Mouse (Mus musculus) cerebellum, postnatal 25 days (tissue): Measurements from ENCODE around the gene Mrps14.

Experiments
- DNase-seq, 2 experiments: peaks; one replicate each; pipeline ENCODE4 v3.0.0; 2021; ENCODE audit warnings: mixed read lengths in 2 of 2

Mrps14 gene

DNA sequence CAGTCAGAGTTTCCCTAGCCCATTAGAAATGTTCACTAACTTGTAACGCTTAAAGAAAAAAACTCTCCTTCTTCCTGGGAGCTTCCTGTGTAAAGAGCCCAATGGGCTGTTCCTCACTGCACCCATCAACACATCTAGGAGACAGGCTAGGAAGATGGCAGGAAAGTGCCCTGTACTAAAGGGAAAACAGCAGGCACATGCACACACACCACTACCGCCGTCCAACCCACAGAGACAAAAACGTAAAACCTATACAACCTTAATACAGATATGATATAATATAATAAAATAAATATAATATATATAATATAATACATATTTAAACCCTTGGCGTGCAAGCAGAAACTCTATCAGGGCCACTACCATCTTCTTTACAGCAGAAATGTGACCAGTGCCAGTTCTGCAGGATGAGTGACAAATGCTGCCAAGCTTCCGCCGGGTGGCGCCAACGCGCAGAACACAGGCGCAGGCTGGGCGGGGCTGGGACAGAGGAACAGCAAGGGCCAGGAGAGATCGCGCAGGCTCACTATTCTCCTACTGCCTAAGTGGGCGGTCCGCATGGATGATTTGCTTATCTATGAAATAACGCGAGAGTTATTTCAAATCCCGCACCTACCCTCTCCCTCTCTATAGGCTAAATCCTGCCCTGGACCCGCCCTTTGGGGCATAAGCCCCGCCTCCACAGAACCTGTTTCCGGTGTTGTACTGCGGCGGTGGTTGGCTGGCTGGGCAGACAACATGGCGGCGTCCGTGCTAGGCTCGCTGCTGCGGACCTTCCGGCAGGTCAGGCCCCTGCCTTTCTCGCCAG lies at the start of gene Mrps14:
Gene Mrps14 (plus strand): TSS at position 687 of the 808 bp plus-strand sequence.
- peak; percentile 97 to 99 for DNase-seq

DNA sequence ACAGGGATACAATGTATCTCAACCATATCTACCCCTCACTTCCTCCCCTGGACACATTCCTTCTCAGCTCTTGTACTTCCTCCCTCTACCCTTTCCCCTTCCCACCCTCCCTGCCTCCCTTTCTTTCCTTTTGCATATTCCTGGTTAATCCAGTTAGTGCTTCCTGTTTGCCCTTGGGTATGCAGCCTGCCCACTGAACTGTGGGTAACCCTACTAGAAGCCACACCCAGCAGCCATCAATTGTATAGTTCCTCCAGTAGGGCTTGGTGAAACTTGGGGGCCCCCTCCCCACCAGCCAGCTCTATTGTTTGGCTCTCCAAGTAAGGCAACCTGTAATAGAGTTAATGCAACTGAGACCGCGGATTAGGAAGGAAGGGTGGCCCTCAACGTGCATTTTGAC lies 49.4 kb upstream of the Mrps14 start:
- DNase-seq = no peak

- no peak for DNase-seq
Measured at GRCm38 (mm10) chr1:160147274-160147673, 47.7 kb upstream of the Mrps14 start.

DNA sequence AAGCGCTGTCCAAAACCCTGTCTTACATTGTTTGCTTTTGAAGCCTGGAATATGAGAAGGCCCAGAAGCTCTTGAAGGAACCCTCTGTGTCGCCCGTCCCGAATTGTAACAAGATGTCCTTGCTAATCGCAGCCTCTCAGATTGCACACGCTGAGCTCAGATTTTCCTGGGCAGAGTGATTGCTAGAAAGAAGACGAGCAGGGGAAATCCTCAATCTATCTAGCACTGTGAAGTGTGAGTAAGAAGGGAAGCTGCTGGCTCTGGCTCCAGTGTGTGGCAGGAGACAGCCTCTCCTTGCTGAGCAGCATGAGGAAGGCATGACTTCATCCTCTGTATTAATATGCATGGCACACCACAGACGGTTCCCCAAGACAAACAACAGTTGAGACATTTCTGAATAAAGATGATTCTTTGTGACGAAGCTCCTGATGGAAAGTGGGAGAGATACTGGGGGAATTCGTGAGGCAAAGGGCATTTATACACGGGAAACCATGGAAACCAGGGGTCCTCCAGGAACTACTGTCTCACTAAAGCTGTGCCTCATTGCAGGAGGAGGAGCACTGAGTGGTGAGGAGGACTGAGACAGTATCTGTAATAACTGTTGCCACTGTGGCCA lies 45.6 kb upstream of the Mrps14 start:
- no peak for DNase-seq

GRCm38 (mm10) chr1:160150726-160151125 lies 44.3 kb upstream of the Mrps14 start:
- no peak for DNase-seq

DNA sequence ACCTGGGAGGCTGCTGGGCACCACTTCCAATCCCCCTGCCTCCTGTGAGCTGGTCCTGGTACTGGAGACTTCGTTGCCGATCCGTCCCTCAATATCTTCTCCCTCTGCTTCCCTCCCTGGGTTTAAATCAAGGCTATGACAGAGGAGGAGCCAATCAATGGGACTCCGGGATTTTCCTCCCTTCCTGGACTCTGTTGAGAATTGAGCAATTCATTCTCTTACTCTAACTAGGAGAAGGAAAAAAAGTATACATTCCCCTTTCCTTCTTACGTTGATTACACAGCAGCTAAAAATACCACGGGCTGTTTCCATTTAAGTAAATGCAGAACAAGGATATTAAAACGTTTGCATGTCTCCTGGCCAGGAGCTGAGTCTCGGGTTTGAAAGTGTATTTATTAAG lies 41.5 kb upstream of the Mrps14 start, which contains the start of gene Tnn:
Gene Tnn (minus strand): TSS at position 101 of the 400 bp plus-strand sequence.
- DNase-seq = no peak

DNA sequence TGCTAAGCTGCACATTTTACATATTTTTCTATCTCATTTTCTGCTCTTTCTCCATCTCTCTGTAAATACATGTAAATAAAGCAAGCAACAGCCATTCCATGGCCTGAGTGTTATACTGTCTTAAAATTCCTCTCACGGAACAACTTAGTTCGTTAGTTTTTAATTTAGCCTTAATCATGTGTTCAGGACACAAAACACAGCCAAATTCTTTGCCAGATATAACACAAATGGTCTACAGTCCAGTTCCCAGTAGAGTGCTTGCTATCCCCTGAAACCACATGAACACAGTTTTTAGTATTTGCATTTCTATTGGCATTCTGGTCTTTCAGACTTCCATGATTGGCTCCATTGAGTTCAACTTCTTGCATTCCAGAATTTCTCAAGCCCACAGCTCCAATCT lies 36.8 kb upstream of the Mrps14 start:
- DNase-seq = no peak

GRCm38 (mm10) chr1:160166600-160166999 lies 28.4 kb upstream of the Mrps14 start:
- DNase-seq = no peak

DNA sequence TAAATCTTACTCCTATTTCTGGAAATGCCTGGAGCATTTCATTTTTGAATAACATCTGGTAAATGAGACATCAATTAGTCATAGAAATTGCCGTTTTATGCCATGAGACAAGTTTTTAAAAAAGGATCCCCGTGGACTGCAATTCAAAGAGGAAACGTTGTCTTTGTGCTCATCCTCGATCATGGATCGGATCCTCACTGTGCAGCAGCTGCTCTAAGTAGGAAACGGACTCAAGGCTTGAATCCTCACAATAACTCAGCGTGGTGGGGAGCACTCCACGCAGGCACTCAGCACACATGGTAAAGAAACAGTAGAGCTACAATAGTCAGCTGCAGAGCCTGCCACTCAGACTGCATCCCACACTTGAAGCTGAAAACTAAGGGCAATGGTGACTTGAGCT lies 18.1 kb upstream of the Mrps14 start:
- DNase-seq = no peak

DNA sequence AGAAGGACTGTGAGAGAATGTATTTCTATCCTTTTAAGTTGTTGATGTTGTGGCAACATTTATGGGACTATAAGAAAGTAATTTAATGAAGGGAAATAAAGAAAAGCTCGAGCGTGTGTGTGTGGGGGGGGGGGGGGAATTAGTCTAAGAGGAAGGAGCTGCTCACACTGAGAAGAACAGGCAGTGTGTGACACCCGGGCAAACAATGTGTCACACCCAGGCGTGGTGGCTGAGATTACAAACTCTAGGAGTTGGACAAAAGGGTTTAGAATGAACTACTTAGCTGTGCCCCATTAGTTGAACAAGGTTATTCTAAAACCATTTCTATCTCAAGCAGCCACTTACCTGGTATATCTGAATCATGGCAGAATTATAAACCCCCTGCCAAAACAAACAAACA lies 13.8 kb upstream of the Mrps14 start:
- no peak for DNase-seq

- DNase-seq = peak; percentile 48 to 63
Measured at GRCm38 (mm10) chr1:160184506-160184905, 10.5 kb upstream of the Mrps14 start.

DNA sequence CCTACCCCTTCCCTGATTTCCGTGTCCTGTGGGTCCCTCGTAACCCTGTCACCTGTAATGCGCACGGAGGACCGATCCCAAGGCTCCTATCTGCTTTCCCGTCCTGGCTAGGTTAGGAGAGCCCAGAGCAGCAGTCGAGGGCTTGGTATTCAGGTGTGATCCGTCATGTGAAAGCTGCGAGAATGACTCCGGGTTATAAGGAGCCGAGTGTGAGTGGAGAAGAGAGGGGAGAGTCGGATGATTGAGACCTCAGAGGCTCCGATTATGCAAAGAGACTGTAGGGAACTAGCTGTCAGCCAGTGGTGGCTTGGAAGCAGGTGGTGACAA lies 285 bp downstream of the Mrps14 start:
- DNase-seq = no peak

GRCm38 (mm10) chr1:160205486-160205885 lies 10.5 kb downstream of the Mrps14 start:
- DNase-seq = no peak

GRCm38 (mm10) chr1:160209844-160210243 lies 14.8 kb downstream of the Mrps14 start:
- no peak for DNase-seq

DNA sequence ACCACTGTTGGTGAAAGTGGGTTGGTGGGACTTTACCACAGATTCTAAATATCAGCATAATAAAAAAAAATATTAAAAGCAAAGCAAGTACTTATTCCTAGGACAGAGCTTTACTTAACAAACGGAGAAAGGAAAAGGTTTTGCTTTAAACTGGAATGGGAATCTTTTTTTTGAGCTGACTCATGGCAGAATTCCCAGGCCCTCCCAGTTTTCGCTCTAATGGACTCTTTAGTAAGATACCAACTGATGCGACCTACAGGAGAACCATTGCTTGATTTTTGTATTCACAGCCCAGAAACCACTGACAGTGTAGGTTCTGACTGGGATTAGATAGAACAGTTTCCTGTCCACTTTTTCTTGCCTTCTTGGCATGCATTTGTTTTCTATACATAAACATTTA lies 15.6 kb downstream of the Mrps14 start:
- DNase-seq = no peak

DNA sequence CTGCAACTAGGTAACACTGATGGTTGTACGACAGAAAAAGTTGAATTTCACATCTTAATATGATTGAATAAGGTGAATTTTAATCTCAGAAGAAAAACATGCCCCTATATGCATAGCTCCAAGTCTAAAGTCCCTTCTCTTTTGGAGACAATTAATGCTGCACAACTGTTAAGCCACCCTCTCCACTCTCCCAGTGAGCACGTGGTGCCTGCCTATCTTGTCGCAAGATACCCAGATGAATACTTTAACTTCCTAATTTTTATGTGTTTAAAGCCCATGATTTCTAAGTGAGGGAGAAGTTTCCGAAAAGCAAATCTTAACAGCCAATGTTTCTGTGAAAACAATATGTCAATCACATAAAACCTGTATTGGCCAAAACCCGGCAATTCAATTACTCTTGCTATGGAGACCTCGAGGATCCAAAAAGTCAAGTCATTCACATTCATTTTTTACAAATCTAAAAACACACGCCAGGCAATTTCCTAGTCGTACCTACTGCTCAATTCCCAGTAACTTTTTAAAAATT lies 16.6 kb downstream of the Mrps14 start:
- no peak for DNase-seq

DNA sequence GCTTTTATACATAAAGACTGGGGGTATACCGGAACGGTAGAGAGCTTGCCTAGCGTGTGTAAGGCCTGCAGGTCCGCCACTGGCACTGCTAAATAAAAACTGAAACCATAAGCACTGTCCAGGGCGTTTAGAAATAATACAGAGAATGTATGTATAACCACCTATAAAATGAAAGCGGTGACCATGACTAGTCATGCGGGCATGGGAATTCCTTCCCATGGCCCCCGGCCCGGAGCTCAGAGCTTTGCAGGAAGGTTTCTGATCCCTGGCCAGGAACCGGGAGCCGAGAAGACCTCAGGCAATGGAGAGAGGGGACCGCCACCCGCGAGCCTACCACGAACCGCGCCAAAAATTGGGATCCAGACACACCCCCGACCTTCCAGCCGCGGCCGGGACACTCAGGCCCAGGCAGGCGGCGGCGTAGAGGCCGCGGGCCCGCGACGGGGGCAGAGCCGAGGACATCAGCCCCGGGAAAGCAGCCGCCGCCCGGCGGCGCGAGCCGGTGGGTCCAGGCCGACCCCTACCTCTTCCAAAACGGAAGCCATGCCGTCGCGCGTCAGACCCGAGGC lies 17.2 kb downstream of the Mrps14 start:
- DNase-seq = no peak

- peak; percentile 100 for DNase-seq
Measured at GRCm38 (mm10) chr1:160212703-160213669, 18.0 kb downstream of the Mrps14 start, which contains the start of gene Cacybp. TSS of gene Cacybp (minus strand) at chr1:160212875.

GRCm38 (mm10) chr1:160214171-160214570 lies 19.2 kb downstream of the Mrps14 start:
- DNase-seq = no peak

DNA sequence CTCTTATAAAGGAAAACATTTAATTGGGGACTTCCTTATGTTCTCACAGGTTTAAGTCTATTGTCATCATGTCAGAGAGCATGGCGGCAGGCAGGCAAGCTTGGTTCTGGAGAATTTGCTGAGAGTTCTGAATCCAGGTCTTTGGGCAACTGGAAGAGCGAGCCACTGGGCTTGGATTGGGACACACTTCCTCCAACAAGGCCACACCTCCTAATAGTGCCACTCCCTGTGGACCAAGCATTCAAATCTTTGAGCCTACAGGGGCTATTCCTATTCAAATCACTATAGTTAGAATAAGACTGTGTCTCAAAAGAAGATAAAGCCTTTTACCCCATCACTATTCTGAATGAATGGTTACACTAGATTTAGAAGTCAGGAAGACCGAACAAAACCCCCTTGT lies 22.9 kb downstream of the Mrps14 start:
- no peak for DNase-seq

DNA sequence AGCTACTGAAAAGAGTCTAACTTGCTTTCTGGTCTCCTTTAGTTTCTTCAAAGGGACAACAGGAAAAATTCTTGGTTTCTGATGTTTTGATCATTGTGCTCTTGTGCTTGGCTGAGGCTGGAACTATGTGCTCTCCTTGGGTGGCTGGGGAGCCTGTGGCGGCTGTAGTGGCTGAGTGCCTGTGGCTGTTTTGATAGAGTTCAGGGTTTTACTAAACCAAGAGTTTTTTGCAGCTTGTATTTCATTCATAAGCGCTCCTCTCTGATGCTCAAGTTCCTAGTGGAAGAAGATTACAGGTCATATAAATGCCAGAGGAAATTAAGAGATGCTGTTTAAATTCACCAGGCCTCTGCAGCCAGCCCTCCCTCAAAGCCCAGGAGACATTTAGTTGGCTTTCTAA lies 29.1 kb downstream of the Mrps14 start:
- DNase-seq = no peak

GRCm38 (mm10) chr1:160227196-160227595 lies 32.2 kb downstream of the Mrps14 start:
- DNase-seq = no peak

DNA sequence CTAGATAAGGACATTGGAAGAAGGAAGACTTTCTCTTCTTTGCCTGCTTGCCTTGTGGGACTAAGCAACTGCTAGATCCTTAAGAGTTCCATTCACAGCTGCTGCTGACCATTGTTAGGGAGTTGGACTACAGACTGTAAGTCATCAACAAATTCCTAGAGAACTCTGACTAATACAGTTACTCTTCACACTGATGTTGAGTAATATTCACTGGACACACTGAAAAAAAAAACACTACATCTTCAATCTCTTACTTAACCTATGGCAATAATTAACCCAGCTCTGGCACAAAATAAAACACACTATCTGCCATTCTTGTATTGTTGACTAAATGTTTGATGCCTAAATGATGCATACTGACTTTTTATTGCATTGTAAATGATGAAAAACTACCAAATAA lies 32.8 kb downstream of the Mrps14 start:
- DNase-seq = no peak
